In genomic region chr13:43577254-43577653, GRCm38 (mm10) we compare ENCODE assay signal across 10 mouse cellular contexts. TPM values are rescaled to one million over a fixed set of nuclear protein-coding genes. Genes with fewer than 3 reads are reported as not detected.
DNase-seq lines count a peak whose midpoint lies in the region; ATAC-seq and TF ChIP-seq lines count a peak whose summit lies in the region.
"Had no signal": no experiment of that assay in that cellular context is flagged by ENCODE, and none has a peak within 500 bp of the region (broad histone marks: within the 10 kb centered on the region; RNA-seq: fewer than 3 reads in every experiment).

No protein-coding gene starts in this region.

- no peaks in the 10 kb centered on the region for H3K27me3 ChIP-seq in stomach, postnatal 0 days (ENCODE audit: control insufficient read depth, insufficient read depth, low read length)
- H3K27me3 ChIP-seq in hindbrain, embryonic 14.5 days (ENCODE audit: control insufficient read depth, insufficient read depth, low read length), result no peaks in the 10 kb centered on the region
- 0 out of 2 replicates have a peak, but pooled peaks cover 5% of the 10 kb centered on the region for H3K27me3 ChIP-seq in forebrain, embryonic 12.5 days

- intact Hi-C loops in left cerebral cortex, adult 2 months (cut with DNase I), result loop anchor here (5.0 kb wide), 1 partner anchor 160 kb away; no protein-coding TSS in a partner anchor
- intact Hi-C loops in left cerebral cortex, postnatal 36 days (cut with DNase I), result loop anchor here (5.0 kb wide), 1 partner anchor 160 kb away; no protein-coding TSS in a partner anchor

- ATAC-seq in stomach, postnatal 0 days (ENCODE audit: low FRiP score, low TSS enrichment), result no peak
- no peak for ATAC-seq in hindbrain, embryonic 14.5 days (ENCODE audit: low FRiP score)
- no peak for ATAC-seq in forebrain, embryonic 12.5 days (ENCODE audit: low FRiP score)
- ATAC-seq: forebrain, embryonic 14.5 days had no signal

- H3K4me1 ChIP-seq in stomach, postnatal 0 days (replicated peaks; ENCODE audit: control insufficient read depth, insufficient read depth), result no peaks in the 10 kb centered on the region
- no peaks in the 10 kb centered on the region for H3K4me1 ChIP-seq in hindbrain, embryonic 14.5 days (replicated peaks; ENCODE audit: control insufficient read depth, insufficient read depth, low read length)
- peaks cover 3% of the 10 kb centered on the region; the same call in 1 of the 2 replicates for H3K4me1 ChIP-seq in forebrain, embryonic 12.5 days

- H3K9ac ChIP-seq in stomach, postnatal 0 days (ENCODE audit: low read length), result no peak overlapping the region
- no peak overlapping the region for H3K9ac ChIP-seq in hindbrain, embryonic 14.5 days
- H3K9ac ChIP-seq in forebrain, embryonic 12.5 days, result no peak overlapping the region

- WGBS in stomach, postnatal 0 days, result 63% methylated on average over 5 of the region's 5 CpGs
- 67% methylated on average over 5 of the region's 5 CpGs for WGBS in hindbrain, embryonic 14.5 days
- 68% methylated on average over 5 of the region's 5 CpGs for WGBS in forebrain, embryonic 12.5 days

- no peak for TF ChIP-seq EP300 in stomach, postnatal 0 days (optimal IDR thresholded peaks at IDR 0.05)

- peak; percentile 50 for TF ChIP-seq CTCF in left cerebral cortex, adult 2 months (IDR thresholded peaks at IDR 0.05)
- TF ChIP-seq CTCF in stomach, postnatal 0 days (IDR thresholded peaks at IDR 0.05; ENCODE audit: low read depth), result peak; percentile 57

- no peaks in the 10 kb centered on the region for H3K9me3 ChIP-seq in stomach, postnatal 0 days (ENCODE audit: control insufficient read depth, low read length)
- no peaks in the 10 kb centered on the region for H3K9me3 ChIP-seq in hindbrain, embryonic 14.5 days (ENCODE audit: control insufficient read depth, low read length)
- H3K9me3 ChIP-seq in forebrain, embryonic 12.5 days, result no peaks in the 10 kb centered on the region

- no peak overlapping the region for H3K4me2 ChIP-seq in stomach, postnatal 0 days (replicated peaks; ENCODE audit: low read depth)
- H3K4me2 ChIP-seq in hindbrain, embryonic 14.5 days (replicated peaks), result no peak overlapping the region
- H3K4me2 ChIP-seq in forebrain, embryonic 12.5 days, result no peak overlapping the region

- DNase-seq in adrenal gland, postnatal 14 days, result peak; percentile 36
- no peak for DNase-seq in adrenal gland, adult 8-10 months
- DNase-seq in left cerebral cortex, adult 2 months (ENCODE audit: extremely low spot score in 1 of 2, low spot score in 2 of 2), result no peak
- no peak for DNase-seq in left cerebral cortex, postnatal 36 days (ENCODE audit: low spot score in 2 of 2)
- DNase-seq in T-cell, adult 2 months (ENCODE audit: low spot score), result peak; percentile 23
- DNase-seq in stomach, postnatal 0 days (ENCODE audit: low spot score), result no peak
- no peak for DNase-seq in hindbrain, embryonic 14.5 days (ENCODE audit: low spot score)
- DNase-seq: cerebellum, adult 8-10 months had no signal

- no peaks in the 10 kb centered on the region for H3K36me3 ChIP-seq in stomach, postnatal 0 days (ENCODE audit: control insufficient read depth, insufficient read depth, low read length)
- H3K36me3 ChIP-seq in hindbrain, embryonic 14.5 days (replicated peaks; ENCODE audit: control insufficient read depth, insufficient read depth), result no peaks in the 10 kb centered on the region
- no peaks in the 10 kb centered on the region for H3K36me3 ChIP-seq in forebrain, embryonic 12.5 days (replicated peaks)

- H3K27ac ChIP-seq in left cerebral cortex, adult 2 months, result no peak overlapping the region
- no peak overlapping the region for H3K27ac ChIP-seq in stomach, postnatal 0 days (replicated peaks)
- H3K27ac ChIP-seq in hindbrain, embryonic 14.5 days, result no peak overlapping the region
- no peak overlapping the region for H3K27ac ChIP-seq in forebrain, embryonic 12.5 days

- H3K4me3 ChIP-seq in left cerebral cortex, adult 2 months, result no peak overlapping the region
- no peak overlapping the region for H3K4me3 ChIP-seq in stomach, postnatal 0 days (ENCODE audit: low read depth, low read length)
- H3K4me3 ChIP-seq in hindbrain, embryonic 14.5 days (replicated peaks; ENCODE audit: low read length), result no peak overlapping the region
- no peak overlapping the region for H3K4me3 ChIP-seq in forebrain, embryonic 12.5 days (replicated peaks)

RNA-seq across cellular contexts. Expression of gene Mcur1, which starts 17.3 kb away (rescaled TPM):
- total RNA-seq in adrenal gland, postnatal 14 days (2021), result 65.5 and 66.1 TPM in 2 replicates
- 10 to 100 TPM; 28.4 to 44.0 (median 34.8) TPM for total RNA-seq in adrenal gland, adult 8-10 months (2022)
- 10 to 100 TPM; 15.8 to 17.8 TPM for total RNA-seq in left cerebral cortex, adult 2 months (2021)
- 10 to 100 TPM; 14.9 to 18.5 TPM for total RNA-seq in left cerebral cortex, postnatal 36 days (2021)
- polyA plus RNA-seq in stomach, postnatal 0 days (2015; fragmentation: Nextera tagmentation; extraction: Ambion mirVana), result 15.6 and 18.5 TPM in 2 replicates
- 8.6 and 9.5 TPM in 2 replicates for polyA plus RNA-seq in hindbrain, embryonic 14.5 days (2014; fragmentation: Nextera tagmentation; extraction: Ambion mirVana)
- polyA plus RNA-seq in forebrain, embryonic 12.5 days (2016; fragmentation: Nextera tagmentation; extraction: Ambion mirVana), result 11.7 and 11.8 TPM in 2 replicates

RNA-seq across cellular contexts. Expression of gene Rnf182, which starts 38.3 kb away (rescaled TPM):
- total RNA-seq in adrenal gland, postnatal 14 days (2021), result 1.2 and 1.3 TPM in 2 replicates
- total RNA-seq in adrenal gland, adult 8-10 months (2022), result 1 to 10 TPM in 2 of 4 experiments, under 1 TPM in 2; 0.23 to 1.3 (median 0.79) TPM
- total RNA-seq in left cerebral cortex, adult 2 months (2021), result 1 to 10 TPM; 7.6 to 7.8 TPM
- 1 to 10 TPM; 7.1 to 8.4 TPM for total RNA-seq in left cerebral cortex, postnatal 36 days (2021)
- 0.33 and 0.38 TPM in 2 replicates for polyA plus RNA-seq in stomach, postnatal 0 days (2015; fragmentation: Nextera tagmentation; extraction: Ambion mirVana)
- 35.6 and 35.8 TPM in 2 replicates for polyA plus RNA-seq in hindbrain, embryonic 14.5 days (2014; fragmentation: Nextera tagmentation; extraction: Ambion mirVana)
- 17.0 and 18.7 TPM in 2 replicates for polyA plus RNA-seq in forebrain, embryonic 12.5 days (2016; fragmentation: Nextera tagmentation; extraction: Ambion mirVana)

Comparison
In these comparisons a context has a peak if more than half of its experiments do, and no peak if none do; other contexts are left out.
1. DNase-seq: peak in adrenal gland, postnatal 14 days (single experiment) and T-cell, adult 2 months (single experiment); none in adrenal gland, adult 8-10 months (single experiment), left cerebral cortex, adult 2 months (0 of 2), left cerebral cortex, postnatal 36 days (0 of 2), stomach, postnatal 0 days (single experiment) and hindbrain, embryonic 14.5 days (single experiment).